Mouse (Mus musculus) regulatory T cell (primary cell): ENCODE data around the gene Kpnb1.
"Not testable (repeated sequence)": the region's sequence is repeated elsewhere in the genome, so short reads cannot be mapped to it uniquely, and the experiment has no call there.

ENCODE experiments used
- in situ Hi-C: fragments of 300-600 bp; cut with MboI, MseI; formaldehyde crosslinking; loops from one replicate; pipeline ENCODE4 v1.15.1; 2025; ENCODE audit warnings: high pct_unique_total_duplicates

Kpnb1 gene

GRCm38 (mm10) chr11:97187764-97188642 is at the start of gene Kpnb1:
Gene Kpnb1 (minus strand): TSS chr11:97187881.
- in situ Hi-C loops = no loop called here

- in situ Hi-C loops = loop anchor here (5.0 kb wide), 1 partner anchor 70 kb away; no protein-coding TSS in a partner anchor
These were observed 44.8 kb upstream of the Kpnb1 start for GRCm38 (mm10) chr11:97232436-97232835.

GRCm38 (mm10) chr11:97229396-97229795 is 41.7 kb upstream of the Kpnb1 start:
- in situ Hi-C loops = loop anchor here (5.0 kb wide), 1 partner anchor 62 kb away; no protein-coding TSS in a partner anchor

- in situ Hi-C loops = loop anchor here (5.0 kb wide), 1 partner anchor 62 kb away; no protein-coding TSS in a partner anchor
These were observed 41.3 kb upstream of the Kpnb1 start for GRCm38 (mm10) chr11:97228985-97229384.

GRCm38 (mm10) chr11:97226131-97226530 is 38.5 kb upstream of the Kpnb1 start:
- in situ Hi-C loops = loop anchor here (5.0 kb wide), 1 partner anchor 59 kb away; no protein-coding TSS in a partner anchor

GRCm38 (mm10) chr11:97223485-97223884 is 35.8 kb upstream of the Kpnb1 start:
- in situ Hi-C loops = no loop called here

- in situ Hi-C loops = no loop called here
These were observed 33.9 kb upstream of the Kpnb1 start for GRCm38 (mm10) chr11:97221611-97222010.

- in situ Hi-C loops = no loop called here
These were observed 32.5 kb upstream of the Kpnb1 start for GRCm38 (mm10) chr11:97220211-97220610.

GRCm38 (mm10) chr11:97214411-97214810 is 26.7 kb upstream of the Kpnb1 start:
- in situ Hi-C loops = loop anchor here (5.0 kb wide), 1 partner anchor 38 kb away; no protein-coding TSS in a partner anchor

- in situ Hi-C loops = loop anchor here (5.0 kb wide), 1 partner anchor 41 kb away; no protein-coding TSS in a partner anchor
These were observed 23.2 kb upstream of the Kpnb1 start for GRCm38 (mm10) chr11:97210728-97211400.

GRCm38 (mm10) chr11:97207011-97207422 is 19.3 kb upstream of the Kpnb1 start:
- in situ Hi-C loops = no loop called here

- in situ Hi-C loops = no loop called here
These were observed 11.8 kb upstream of the Kpnb1 start for GRCm38 (mm10) chr11:97199519-97199918.

GRCm38 (mm10) chr11:97198601-97199000 is 10.9 kb upstream of the Kpnb1 start:
- in situ Hi-C loops = no loop called here

- in situ Hi-C loops = no loop called here
These were observed 9.3 kb upstream of the Kpnb1 start for GRCm38 (mm10) chr11:97197021-97197420.

- in situ Hi-C loops = no loop called here
These were observed 8.9 kb upstream of the Kpnb1 start for GRCm38 (mm10) chr11:97196541-97196940.

- in situ Hi-C loops = no loop called here
These were observed 4.9 kb upstream of the Kpnb1 start for GRCm38 (mm10) chr11:97192621-97192951.

- in situ Hi-C loops = no loop called here
These were observed 4.4 kb upstream of the Kpnb1 start for GRCm38 (mm10) chr11:97191915-97192620.

GRCm38 (mm10) chr11:97190992-97191391 is 3.3 kb upstream of the Kpnb1 start:
- in situ Hi-C loops = no loop called here

GRCm38 (mm10) chr11:97189645-97190044 is 2.0 kb upstream of the Kpnb1 start:
- in situ Hi-C loops = not testable (repeated sequence)

GRCm38 (mm10) chr11:97189231-97189630 is 1.6 kb upstream of the Kpnb1 start:
- in situ Hi-C loops = no loop called here

GRCm38 (mm10) chr11:97188643-97188955 is 918 bp upstream of the Kpnb1 start:
- in situ Hi-C loops = no loop called here
